Mouse (Mus musculus) CH12.LX (cell line): ENCODE results near the gene Papss1. TPM values are rescaled to one million over a fixed set of nuclear protein-coding genes. Genes with fewer than 3 reads are reported as not detected.

Source experiments
- DNase-seq: peaks from one replicate; pipeline ENCODE4 v3.0.0-alpha.2; 2013; ENCODE audit errors: extremely low read depth
- H3K27ac ChIP-seq: 2 replicates; pipeline ENCODE4 v1.5.1; 2012; ENCODE audit warnings: low read depth, mild to moderate bottlenecking, control low read depth, moderate library complexity; ENCODE audit not compliant: insufficient read depth
- H3K27me3 ChIP-seq: replicated peaks from 2 replicates; pipeline ENCODE3; 2012; ENCODE audit warnings: inconsistent platforms
- H3K36me3 ChIP-seq, 2 experiments: replicated peaks in 1 of 2; 2 replicates each; pipeline versions ENCODE3 to v1.6.1; 2012; ENCODE audit warnings: inconsistent platforms in 1 of 2, low read length in 1 of 2, mild to moderate bottlenecking in 1 of 2, mixed read lengths in 1 of 2, moderate library complexity in 1 of 2; ENCODE audit not compliant: control insufficient read depth in 1 of 2, insufficient read depth in 1 of 2
- H3K4me1 ChIP-seq, 2 experiments: 2 replicates each; pipeline ENCODE4 v1.6.1; 2012; ENCODE audit warnings: inconsistent platforms in 1 of 2, moderate library complexity in 1 of 2; ENCODE audit not compliant: insufficient read depth in 2 of 2, control insufficient read depth in 1 of 2
- H3K4me2 ChIP-seq: 2 replicates; pipeline ENCODE4 v1.6.1; 2012; ENCODE audit warnings: low read depth, mild to moderate bottlenecking, control low read depth; ENCODE audit not compliant: poor library complexity, insufficient read depth, severe bottlenecking
- H3K4me3 ChIP-seq, 3 experiments: fragments of 150-350 bp in 1 of 3; sonication (generic) in 1 of 3; replicated peaks in 1 of 3; 2 replicates each; pipeline versions ENCODE3 to v1.5.1; 2011 to 2012; ENCODE audit warnings: low read depth in 2 of 3, low read length in 2 of 3, mild to moderate bottlenecking in 2 of 3, moderate library complexity in 2 of 3, control low read depth in 1 of 3, improper control_type of control experiment in 1 of 3, inconsistent platforms in 1 of 3, mixed read lengths in 1 of 3; ENCODE audit not compliant: poor library complexity in 1 of 3
- H3K79me2 ChIP-seq: replicated peaks from 2 replicates; pipeline ENCODE4 v1.6.1; 2012; ENCODE audit warnings: mild to moderate bottlenecking, moderate library complexity; ENCODE audit not compliant: control insufficient read depth, poor library complexity, insufficient read depth, severe bottlenecking; ENCODE audit errors: extremely low read depth
- H3K9ac ChIP-seq: 2 replicates; pipeline ENCODE4 v1.6.1; 2012; ENCODE audit warnings: low read depth, mild to moderate bottlenecking, control low read depth, moderate library complexity; ENCODE audit not compliant: insufficient read depth
- H3K9me3 ChIP-seq: replicated peaks from 2 replicates; pipeline ENCODE3; 2012; ENCODE audit warnings: low read length, inconsistent platforms, mixed read lengths
- BHLHE40 ChIP-seq: IDR thresholded peaks from 2 replicates; pipeline ENCODE4 v1.6.1; 2011; ENCODE audit warnings: mild to moderate bottlenecking, low read depth, low read length, improper control_type of control experiment
- CHD1 ChIP-seq: IDR thresholded peaks from 2 replicates; pipeline ENCODE4 v1.6.1; 2012; ENCODE audit warnings: low read depth, low read length, improper control_type of control experiment, inconsistent platforms
- JUN ChIP-seq: IDR thresholded peaks from 2 replicates; pipeline ENCODE4 v1.6.1; 2011; ENCODE audit warnings: low read depth, mild to moderate bottlenecking, low read length, improper control_type of control experiment, moderate library complexity; ENCODE audit not compliant: insufficient read depth
- JUND ChIP-seq: conservative IDR thresholded peaks from 2 replicates; pipeline ENCODE4 v1.6.1; 2011; ENCODE audit warnings: low read depth, low read length, improper control_type of control experiment
- KAT2A ChIP-seq: IDR thresholded peaks from 2 replicates; pipeline ENCODE4 v1.6.1; 2012; ENCODE audit warnings: low read length, improper control_type of control experiment, inconsistent platforms; ENCODE audit not compliant: insufficient replicate concordance
- MAX ChIP-seq: IDR thresholded peaks from 2 replicates; pipeline ENCODE4 v1.6.1; 2011; ENCODE audit warnings: low read length, improper control_type of control experiment
- MAZ ChIP-seq: IDR thresholded peaks from 2 replicates; pipeline ENCODE4 v1.6.1; 2012; ENCODE audit warnings: low read depth, mild to moderate bottlenecking, inconsistent platforms, low read length, improper control_type of control experiment, moderate library complexity
- MEF2A ChIP-seq: IDR thresholded peaks from 2 replicates; pipeline ENCODE4 v1.6.1; 2014; ENCODE audit warnings: low read depth, mild to moderate bottlenecking, inconsistent platforms, low read length, improper control_type of control experiment, borderline replicate concordance
- NELFE ChIP-seq: IDR thresholded peaks from 2 replicates; pipeline ENCODE4 v1.6.1; 2011; ENCODE audit warnings: low read depth, low read length, improper control_type of control experiment
- NRF1 ChIP-seq: IDR thresholded peaks from 2 replicates; pipeline ENCODE4 v1.6.1; 2014; ENCODE audit warnings: low read depth, mild to moderate bottlenecking, inconsistent platforms, low read length, improper control_type of control experiment, moderate library complexity
- PAX5 ChIP-seq: IDR thresholded peaks from 2 replicates; pipeline ENCODE4 v1.6.1; 2012; ENCODE audit warnings: low read length, inconsistent platforms, mixed read lengths
- RAD21 ChIP-seq: IDR thresholded peaks from 2 replicates; pipeline ENCODE4 v1.6.1; 2011; ENCODE audit warnings: low read depth, mild to moderate bottlenecking, low read length, improper control_type of control experiment, moderate library complexity
- RCOR1 ChIP-seq: conservative IDR thresholded peaks from 2 replicates; pipeline ENCODE4 v1.6.1; 2012; ENCODE audit warnings: low read depth, mild to moderate bottlenecking, inconsistent platforms, low read length, improper control_type of control experiment
- SMC3 ChIP-seq: IDR thresholded peaks from 2 replicates; pipeline ENCODE4 v1.6.1; 2011; ENCODE audit warnings: low read depth, low read length, improper control_type of control experiment
- TBP ChIP-seq: conservative IDR thresholded peaks from 2 replicates; pipeline ENCODE4 v1.6.1; 2011; ENCODE audit warnings: low read depth, low read length, improper control_type of control experiment
- TCF12 ChIP-seq: IDR thresholded peaks from 2 replicates; pipeline ENCODE4 v1.6.1; 2014; ENCODE audit warnings: low read depth, mild to moderate bottlenecking, inconsistent platforms, low read length, improper control_type of control experiment
- USF2 ChIP-seq: conservative IDR thresholded peaks from 2 replicates; pipeline ENCODE4 v1.6.1; 2011; ENCODE audit warnings: low read depth, low read length, improper control_type of control experiment
- ZNF384 ChIP-seq: IDR thresholded peaks from 2 replicates; pipeline ENCODE4 v1.6.1; 2012; ENCODE audit warnings: low read depth, low read length, improper control_type of control experiment, inconsistent platforms
- dilution Hi-C: fragments of 300-500 bp; cut with MboI; formaldehyde crosslinking; loops from 2 replicates; pipeline ENCODE4 v1.14.3; 2020; ENCODE audit warnings: low sequenced_read_pairs; ENCODE audit not compliant: extremely low pct_unique_long_range_greater_than_20kb, extremely low pct_ligation_motif_present
- in situ Hi-C: fragments of 300-500 bp; cut with MboI; formaldehyde crosslinking; loops from 3 replicates; pipeline ENCODE4 v1.14.3; 2019; ENCODE audit warnings: low sequenced_read_pairs, low pct_ligation_motif_present, low pct_unique_long_range_greater_than_20kb, mixed read lengths
- polyA plus RNA-seq: library from polyadenylated mRNA; unstranded; fragments of >175 nt; gene quantifications from 2 replicates; pipeline ENCODE4 v1.2.1, GENCODE M21; 2012; ENCODE audit warnings: low read depth; ENCODE audit not compliant: insufficient read length
- total RNA-seq, 2 experiments: library from RNA; depleted of rRNA; stranded (reverse); fragments of 300-350 nt in 1 of 2; fragments of >200 nt in 1 of 2; gene quantifications; 2 replicates each; pipeline ENCODE4 v1.2.3; 2012 to 2014

Gene Papss1
- total and polyA plus RNA-seq, 3 experiments, result 13.0 to 27.1 (median 19.3) TPM

DNA sequence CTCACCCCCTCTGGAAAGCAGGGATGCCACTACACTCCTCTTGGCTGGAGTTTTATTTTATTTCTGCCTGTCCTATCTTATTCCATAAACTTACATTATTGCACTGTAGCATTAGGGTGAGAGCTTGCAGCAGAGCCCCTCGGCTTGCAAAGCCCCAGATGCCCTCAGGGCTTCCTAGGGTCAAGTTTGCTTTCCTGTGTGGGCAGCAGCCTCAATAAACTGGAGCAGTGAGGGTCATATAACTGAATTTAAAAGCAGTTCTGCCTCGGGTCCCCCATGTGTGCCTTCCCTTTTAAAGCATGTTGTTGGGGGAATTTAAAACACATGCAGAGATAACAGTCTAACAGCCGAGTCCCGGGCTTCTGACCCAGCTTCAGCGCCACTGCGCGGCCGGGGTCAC lies 49.5 kb downstream of the Papss1 start:
- Histone ChIP-seq H3K9me3 (no peaks in the 10 kb centered on the region), H3K4me3 (no peak overlapping the region), H3K27ac (no peak overlapping the region), H3K4me2 (no peak overlapping the region), H3K27me3 (no peaks in the 10 kb centered on the region), H3K36me3 (peaks cover 6 to 37% of the 10 kb centered on the region in 2 experiments), H3K9ac (no peak overlapping the region), H3K79me2 (no peaks in the 10 kb centered on the region), H3K4me1 (peaks cover 5 to 16% of the 10 kb centered on the region in 2 experiments)
- DNase-seq, result no peak
- dilution Hi-C loops (no loop called here), in situ Hi-C loops (no loop called here)
- TF ChIP-seq JUN (no peak), RCOR1 (no peak), KAT2A (no peak), NRF1 (no peak), MEF2A (no peak), TCF12 (no peak), CHD1 (no peak)

DNA sequence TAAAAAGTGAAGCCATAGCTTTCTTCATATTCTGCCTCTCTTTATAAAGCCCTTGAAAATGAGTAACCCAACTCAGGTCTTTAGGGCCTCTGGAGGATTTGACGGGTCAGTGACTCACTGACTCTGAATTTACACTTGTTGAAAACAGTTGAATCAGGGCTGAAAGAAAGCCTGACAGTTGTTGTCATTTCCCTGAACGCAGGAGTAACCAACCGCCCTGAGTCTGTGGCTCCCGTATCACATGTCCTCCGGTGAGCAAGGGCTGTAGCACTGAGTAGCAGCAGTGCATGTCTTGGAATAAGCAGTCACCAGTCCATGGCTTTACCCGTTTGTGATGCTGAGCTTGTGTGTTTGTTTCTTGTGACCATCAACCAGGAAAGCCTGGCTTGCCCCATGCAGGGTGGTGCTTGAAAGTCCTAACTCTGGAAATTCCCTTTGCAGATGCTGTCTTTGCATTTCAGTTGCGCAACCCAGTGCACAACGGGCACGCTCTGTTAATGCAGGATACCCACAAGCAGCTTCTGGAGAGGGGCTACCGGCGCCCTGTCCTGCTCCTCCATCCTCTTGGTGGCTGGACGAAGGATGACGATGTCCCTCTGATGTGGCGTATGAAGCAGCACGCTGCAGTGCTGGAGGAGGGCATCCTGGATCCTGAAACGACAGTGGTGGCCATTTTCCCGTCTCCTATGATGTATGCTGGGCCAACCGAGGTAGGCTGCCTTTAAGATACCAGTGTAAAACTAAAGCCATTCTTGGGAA lies 54.2 kb downstream of the Papss1 start:
- Histone ChIP-seq H3K36me3 (peaks cover 0 to 19% of the 10 kb centered on the region in 2 experiments), H3K9me3 (no peaks in the 10 kb centered on the region), H3K4me3 (no peak overlapping the region), H3K4me2 (no peak overlapping the region), H3K79me2 (no peaks in the 10 kb centered on the region), H3K9ac (no peak overlapping the region), H3K27me3 (no peaks in the 10 kb centered on the region), H3K4me1 (peaks cover 5 to 20% of the 10 kb centered on the region in 2 experiments), H3K27ac (no peak overlapping the region)
- in situ Hi-C loops, result no loop called here
- no peak for DNase-seq
- TF ChIP-seq MAX (no peak), PAX5 (no peak), NELFE (no peak), RAD21 (no peak), MAZ (no peak), ZNF384 (no peak), USF2 (no peak), JUND (no peak), SMC3 (no peak), BHLHE40 (no peak), TBP (no peak)
- dilution Hi-C loops, result no loop called here
